Mouse (Mus musculus): ENCODE measurements around the gene Tmem72.

DNA sequence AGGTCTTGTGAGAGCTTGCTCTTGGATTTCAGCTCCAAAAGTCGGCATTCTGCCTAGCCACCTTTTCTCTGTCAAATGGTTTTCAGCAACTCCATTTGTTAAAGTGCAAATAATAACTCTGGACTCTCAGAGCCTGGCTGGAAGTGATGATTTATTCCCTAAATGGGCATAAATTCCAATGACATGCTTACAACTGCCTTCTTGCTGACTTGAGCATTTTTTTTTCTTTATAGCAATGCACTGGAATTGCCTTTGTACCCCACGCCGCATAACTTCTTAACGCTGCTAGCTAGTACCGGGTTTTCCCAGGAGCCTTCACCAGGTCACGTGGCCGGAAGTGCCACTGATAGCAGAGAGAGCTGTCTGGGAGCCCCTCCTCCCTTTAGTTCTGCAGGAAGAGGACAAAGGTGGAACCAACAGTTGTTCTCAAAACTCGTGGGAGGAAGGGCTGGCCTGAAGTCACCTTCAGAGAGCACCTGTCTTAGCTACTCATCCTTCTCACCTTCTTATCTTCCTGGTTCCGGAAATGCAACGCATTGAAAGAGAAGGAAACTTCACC is 40.3 kb downstream of the Tmem72 start:
- no peak for TF ChIP-seq CTCF (IDR thresholded peaks at IDR 0.05; ENCODE audit: low read depth)
- no peak for TF ChIP-seq EP300 (optimal IDR thresholded peaks at IDR 0.05)
